In genomic region chr14:20775661-20776060, GRCm38 (mm10) we compare ENCODE assay signal across 10 mouse cellular contexts. TPM values are rescaled to one million over a fixed set of nuclear protein-coding genes. Genes with fewer than 3 reads are reported as not detected.
DNase-seq lines count a peak whose midpoint lies in the region; ATAC-seq and TF ChIP-seq lines count a peak whose summit lies in the region.
"Had no signal": no experiment of that assay in that cellular context is flagged by ENCODE, and none has a peak within 500 bp of the region (broad histone marks: within the 10 kb centered on the region; RNA-seq: fewer than 3 reads in every experiment).

No protein-coding gene starts in this region.

- WGBS in heart, embryonic 10.5 days: 53% methylated on average over 6 of the region's 6 CpGs
- WGBS in kidney, postnatal 0 days: 24% methylated on average over 6 of the region's 6 CpGs
- WGBS in kidney, adult 2 months: 41% methylated on average over 6 of the region's 6 CpGs
- 35% methylated on average over 6 of the region's 6 CpGs for WGBS in limb, embryonic 15.5 days

- TF ChIP-seq POLR2A in kidney, adult 2 months (IDR thresholded peaks at IDR 0.05; ENCODE audit: low read depth, low read length): no peak

- no peak overlapping the region for H3K9ac ChIP-seq in kidney, postnatal 0 days (ENCODE audit: low read depth, low read length)
- no peak overlapping the region for H3K9ac ChIP-seq in limb, embryonic 15.5 days

- H3K4me2 ChIP-seq in kidney, postnatal 0 days (ENCODE audit: low read length): no peak overlapping the region
- H3K4me2 ChIP-seq in limb, embryonic 15.5 days: no peak overlapping the region

- TF ChIP-seq CTCF in kidney, postnatal 0 days (IDR thresholded peaks at IDR 0.05; ENCODE audit: low read depth): no peak
- no peak for TF ChIP-seq CTCF in kidney, adult 2 months (conservative IDR thresholded peaks at IDR 0.05; ENCODE audit: insufficient read depth, insufficient read length, low read depth, low read length)

- no peaks in the 10 kb centered on the region for H3K27me3 ChIP-seq in heart, embryonic 10.5 days (ENCODE audit: insufficient read depth, poor library complexity, severe bottlenecking)
- no peaks in the 10 kb centered on the region for H3K27me3 ChIP-seq in kidney, postnatal 0 days (ENCODE audit: insufficient read depth, low read length)
- no peaks in the 10 kb centered on the region for H3K27me3 ChIP-seq in kidney, adult 2 months (replicated peaks; ENCODE audit: control insufficient read depth, insufficient read depth, low read length)
- H3K27me3 ChIP-seq in limb, embryonic 15.5 days: no peaks in the 10 kb centered on the region

- H3K27ac ChIP-seq in heart, embryonic 10.5 days: 0 out of 2 replicates have a peak overlapping the region, but pooled peaks have one; percentile 49
- peak overlapping the region; percentile 64; the same call in 1 of the 2 replicates for H3K27ac ChIP-seq in kidney, postnatal 0 days
- H3K27ac ChIP-seq in kidney, adult 2 months (ENCODE audit: insufficient read depth, low read depth, low read length): no peak overlapping the region
- H3K27ac ChIP-seq in limb, embryonic 15.5 days: peak overlapping the region; percentile 19

- no peak for ATAC-seq in kidney, postnatal 0 days (replicated peaks; ENCODE audit: low FRiP score, low read depth)
- ATAC-seq in limb, embryonic 15.5 days (ENCODE audit: insufficient number of reproducible peaks, low FRiP score, low TSS enrichment, low read depth): no peak

- no peaks in the 10 kb centered on the region for H3K9me3 ChIP-seq in heart, embryonic 10.5 days
- H3K9me3 ChIP-seq in kidney, postnatal 0 days (replicated peaks; ENCODE audit: low read length): no peaks in the 10 kb centered on the region
- H3K9me3 ChIP-seq in limb, embryonic 15.5 days: no peaks in the 10 kb centered on the region

- H3K4me3 ChIP-seq in heart, embryonic 10.5 days: no peak overlapping the region
- no peak overlapping the region for H3K4me3 ChIP-seq in kidney, postnatal 0 days (replicated peaks; ENCODE audit: low read depth, low read length)
- H3K4me3 ChIP-seq in kidney, adult 2 months (ENCODE audit: insufficient read depth, low read depth, low read length): no peak overlapping the region
- no peak overlapping the region for H3K4me3 ChIP-seq in limb, embryonic 15.5 days

- no peak for DNase-seq in heart, embryonic 10.5 days (ENCODE audit: low spot score)
- no peak for DNase-seq in heart, postnatal 14 days
- peak; percentile 42 for DNase-seq in kidney, postnatal 0 days (ENCODE audit: low spot score)
- DNase-seq in kidney, adult 2 months: no peak
- DNase-seq in T-cell, adult 2 months (ENCODE audit: low spot score): peak; percentile 34
- no peak for DNase-seq in adrenal gland, postnatal 10 days
- DNase-seq in cerebellum, postnatal 10 days: no peak
- DNase-seq: cerebellum, postnatal 25 days; left cerebral cortex, postnatal 4 days had no signal

- intact Hi-C loops in heart, postnatal 14 days (cut with DNase I): no loop called here

- peaks cover 47% of the 10 kb centered on the region for H3K36me3 ChIP-seq in heart, embryonic 10.5 days
- peaks cover 19% of the 10 kb centered on the region for H3K36me3 ChIP-seq in kidney, postnatal 0 days (ENCODE audit: insufficient read depth, low read length)
- H3K36me3 ChIP-seq in kidney, adult 2 months (ENCODE audit: control insufficient read depth, insufficient read depth, low read length): no peaks in the 10 kb centered on the region; the same call in 1 of the 2 replicates
- peaks cover 36% of the 10 kb centered on the region for H3K36me3 ChIP-seq in limb, embryonic 15.5 days

- H3K4me1 ChIP-seq in heart, embryonic 10.5 days: peaks cover 36% of the 10 kb centered on the region
- peaks cover 12% of the 10 kb centered on the region; the same call in 1 of the 2 replicates for H3K4me1 ChIP-seq in kidney, postnatal 0 days (replicated peaks; ENCODE audit: insufficient read depth, low read length)
- H3K4me1 ChIP-seq in kidney, adult 2 months (ENCODE audit: control insufficient read depth, insufficient read depth, low read length): peaks cover 21% of the 10 kb centered on the region
- H3K4me1 ChIP-seq in limb, embryonic 15.5 days: peaks cover 17% of the 10 kb centered on the region

RNA-seq across cellular contexts. Expression of gene Camk2g, which starts 18.2 kb away (rescaled TPM):
- 60.6 and 65.3 TPM in 2 replicates for polyA plus RNA-seq in heart, embryonic 10.5 days (2016; fragmentation: Nextera tagmentation; extraction: Ambion mirVana)
- total RNA-seq in heart, postnatal 14 days (2021): 10 to 100 TPM; 40.8 to 42.3 TPM
- 36.5 and 45.5 TPM in 2 replicates for polyA plus RNA-seq in kidney, postnatal 0 days (2015; fragmentation: Nextera tagmentation; extraction: Ambion mirVana)
- polyA plus RNA-seq in kidney, adult 2 months (2012; rRNA removed): 15.4 and 16.0 TPM in 2 replicates
- polyA plus RNA-seq in limb, embryonic 15.5 days (2015; fragmentation: Nextera tagmentation; extraction: Ambion mirVana): 44.4 and 55.6 TPM in 2 replicates
- 10 to 100 TPM; 35.1 to 57.4 TPM for total RNA-seq in adrenal gland, postnatal 10 days (2021)

RNA-seq across cellular contexts. Expression of gene Ndst2, which starts 41.3 kb away (rescaled TPM):
- 17.5 and 19.7 TPM in 2 replicates for polyA plus RNA-seq in heart, embryonic 10.5 days (2016; fragmentation: Nextera tagmentation; extraction: Ambion mirVana)
- 10 to 100 TPM; 13.6 to 15.4 TPM for total RNA-seq in heart, postnatal 14 days (2021)
- polyA plus RNA-seq in kidney, postnatal 0 days (2015; fragmentation: Nextera tagmentation; extraction: Ambion mirVana): 18.2 and 19.3 TPM in 2 replicates
- 28.7 and 31.4 TPM in 2 replicates for polyA plus RNA-seq in kidney, adult 2 months (2012; rRNA removed)
- polyA plus RNA-seq in limb, embryonic 15.5 days (2015; fragmentation: Nextera tagmentation; extraction: Ambion mirVana): 33.7 and 34.2 TPM in 2 replicates
- total RNA-seq in adrenal gland, postnatal 10 days (2021): 10 to 100 TPM; 24.1 to 32.7 TPM

Comparison
In these comparisons a context has a peak if more than half of its experiments do, and no peak if none do; other contexts are left out.
1. DNase-seq: peak in kidney, postnatal 0 days (single experiment) and T-cell, adult 2 months (single experiment); none in heart, embryonic 10.5 days (single experiment), heart, postnatal 14 days (0 of 2), kidney, adult 2 months (single experiment), adrenal gland, postnatal 10 days (single experiment) and cerebellum, postnatal 10 days (0 of 2).